Mouse (Mus musculus) embryo, embryonic 10.5 days (tissue): ENCODE measurements around the gene Cnpy2.
A peak's percentile ranks its signal among the peaks of the same experiment; 100 is the strongest.
"Not testable (repeated sequence)": the region's sequence is repeated elsewhere in the genome, so short reads cannot be mapped to it uniquely, and the experiment has no call there.

Source experiments
- DNase-seq: peaks from one replicate; pipeline ENCODE4 v3.0.0-alpha.2; 2015; ENCODE audit warnings: low spot score

The Cnpy2 gene

GRCm38 (mm10) chr10:128322141-128323108 lies at the start of gene Cnpy2:
Gene Cnpy2 (plus strand): TSS chr10:128322459.
- DNase-seq, result peak; percentile 98

- DNase-seq, result not testable (repeated sequence)
Observed at GRCm38 (mm10) chr10:128272819-128273439, 49.3 kb upstream of the Cnpy2 start.

GRCm38 (mm10) chr10:128275374-128275773 lies 46.9 kb upstream of the Cnpy2 start:
- DNase-seq, result not testable (repeated sequence)

GRCm38 (mm10) chr10:128278158-128278557 lies 44.1 kb upstream of the Cnpy2 start:
- no peak for DNase-seq

- DNase-seq, result no peak
Observed at GRCm38 (mm10) chr10:128280943-128281342, 41.3 kb upstream of the Cnpy2 start.

- DNase-seq, result no peak
Observed at GRCm38 (mm10) chr10:128281682-128282081, 40.6 kb upstream of the Cnpy2 start.

GRCm38 (mm10) chr10:128282886-128283450 lies 39.3 kb upstream of the Cnpy2 start:
- no peak for DNase-seq

- DNase-seq, result peak; percentile 88
Observed at GRCm38 (mm10) chr10:128283604-128284579, 38.4 kb upstream of the Cnpy2 start.

GRCm38 (mm10) chr10:128290594-128290993 lies 31.7 kb upstream of the Cnpy2 start:
- not testable (repeated sequence) for DNase-seq

GRCm38 (mm10) chr10:128296370-128297090 lies 25.7 kb upstream of the Cnpy2 start:
- no peak for DNase-seq

GRCm38 (mm10) chr10:128297221-128297620 lies 25.0 kb upstream of the Cnpy2 start:
- no peak for DNase-seq

- no peak for DNase-seq
Observed at GRCm38 (mm10) chr10:128297622-128298021, 24.6 kb upstream of the Cnpy2 start.

GRCm38 (mm10) chr10:128298243-128298642 lies 24.0 kb upstream of the Cnpy2 start:
- DNase-seq, result no peak

GRCm38 (mm10) chr10:128298702-128299171 lies 23.5 kb upstream of the Cnpy2 start, which contains the start of gene Il23a:
Gene Il23a (minus strand): TSS chr10:128298752.
- no peak for DNase-seq

- peak; percentile 12 for DNase-seq
Observed at GRCm38 (mm10) chr10:128302357-128302756, 19.9 kb upstream of the Cnpy2 start.

GRCm38 (mm10) chr10:128302785-128303125 lies 19.5 kb upstream of the Cnpy2 start:
- DNase-seq, result no peak

GRCm38 (mm10) chr10:128303126-128304021 lies 18.9 kb upstream of the Cnpy2 start, which contains the start of gene Pan2:
Gene Pan2 (plus strand): TSS chr10:128303335.
- peak; percentile 100 for DNase-seq

GRCm38 (mm10) chr10:128309654-128310053 lies 12.6 kb upstream of the Cnpy2 start:
- DNase-seq, result no peak

GRCm38 (mm10) chr10:128310177-128310576 lies 12.1 kb upstream of the Cnpy2 start:
- no peak for DNase-seq

- no peak for DNase-seq
Observed at GRCm38 (mm10) chr10:128310902-128311301, 11.4 kb upstream of the Cnpy2 start.
